Comparison of ENCODE assay signal across 8 mouse cellular contexts in the genomic region with DNA sequence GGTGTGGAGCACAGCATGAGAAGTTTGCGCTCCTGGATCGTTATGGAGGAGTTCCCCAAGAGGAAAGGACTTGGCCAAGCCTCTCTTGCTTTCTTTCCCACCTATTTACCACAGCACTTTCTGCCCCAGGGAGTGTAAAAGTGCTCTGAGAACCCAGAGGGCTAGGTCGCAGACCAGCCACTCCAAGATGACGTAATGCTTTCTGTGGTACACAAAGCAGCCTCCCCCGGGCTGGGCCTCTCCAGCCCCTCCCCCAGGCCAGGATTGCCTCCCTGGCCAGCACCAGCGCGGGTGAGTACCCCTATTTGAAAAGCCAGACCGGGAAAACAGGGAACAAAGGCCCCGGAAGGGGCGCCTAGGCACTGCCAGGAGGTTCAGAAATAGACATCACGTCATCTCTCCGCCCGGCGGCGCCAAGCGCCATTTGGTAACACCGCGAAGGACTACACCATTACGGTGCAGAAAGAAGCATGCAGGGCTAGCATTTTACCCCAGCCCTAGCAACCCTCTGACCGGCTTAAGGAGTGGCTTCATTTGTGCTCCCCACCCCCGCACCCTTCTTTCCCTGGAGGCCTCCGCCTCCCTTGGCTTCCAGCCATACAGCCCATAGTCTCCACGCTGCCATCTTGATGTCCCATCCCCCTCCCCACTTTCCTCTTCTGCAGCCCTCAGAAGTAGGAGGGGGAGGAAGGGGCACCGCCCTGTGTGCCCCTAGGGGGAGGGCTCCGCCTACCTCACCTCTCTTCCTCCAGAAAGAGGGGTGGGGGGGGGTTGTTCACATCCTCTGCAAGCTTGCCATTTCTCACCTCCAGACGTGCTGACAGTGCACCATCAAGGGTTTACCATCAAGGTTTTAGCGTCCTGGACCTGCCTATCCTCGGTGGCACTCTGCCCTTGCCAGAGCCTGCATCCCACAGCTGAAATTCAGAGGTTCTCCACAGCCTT. TPM values are rescaled to one million over a fixed set of nuclear protein-coding genes. Genes with fewer than 3 reads are reported as not detected.
DNase-seq lines count a peak whose midpoint lies in the region; ATAC-seq and TF ChIP-seq lines count a peak whose summit lies in the region.
"Not testable (repeated sequence)": the region's sequence is repeated elsewhere in the genome, so short reads cannot be mapped to it uniquely, and the experiment has no call there.

No protein-coding gene starts in this region.

- 6% methylated on average over 15 of the region's 28 CpGs for WGBS in heart, embryonic 11.5 days (ENCODE audit: insufficient replicate concordance)

- not testable (repeated sequence) for TF ChIP-seq POLR2A in embryonic fibroblast, embryonic 13.5 days (IDR thresholded peaks at IDR 0.05; ENCODE audit: low read depth, low read length)

- peak overlapping the region; percentile 54 for H3K4me2 ChIP-seq in heart, embryonic 11.5 days

- not testable (repeated sequence) for H3K4me1 ChIP-seq in embryonic fibroblast, embryonic 13.5 days (ENCODE audit: control insufficient read depth, insufficient read depth, low read length); heart, embryonic 11.5 days (ENCODE audit: control insufficient read depth, insufficient read depth, low read length)

- not testable (repeated sequence) for TF ChIP-seq CTCF in embryonic fibroblast, embryonic 13.5 days (IDR thresholded peaks at IDR 0.05; ENCODE audit: borderline replicate concordance, insufficient read depth, low read length)

- peak; percentile 89 for DNase-seq in brain, adult 2 months (ENCODE audit: low read depth, low spot score)
- DNase-seq in kidney, adult 8-10 months, result peak; percentile 13 to 23
- DNase-seq in left cerebral cortex, postnatal 4 days, result peak; percentile 90
- DNase-seq in right cerebral cortex, postnatal 14 days, result peak; percentile 74
- DNase-seq in yolk sac, embryonic 10.5 days (ENCODE audit: low spot score), result peak; percentile 7

- peak overlapping the region; percentile 49 for H3K27ac ChIP-seq in embryonic fibroblast, embryonic 13.5 days (ENCODE audit: insufficient read depth, low read length)
- H3K27ac ChIP-seq in heart, embryonic 11.5 days (ENCODE audit: low read depth, low read length), result peak overlapping the region; percentile 75

- peak; percentile 55 for ATAC-seq in heart, embryonic 11.5 days (replicated peaks; ENCODE audit: insufficient number of reproducible peaks, low FRiP score, low TSS enrichment)
- ATAC-seq in megakaryocyte-erythroid progenitor cell, adult 5-6 weeks (replicated peaks; ENCODE audit: low FRiP score, low TSS enrichment, poor library complexity, severe bottlenecking), result peak; percentile 48

- H3K9me3 ChIP-seq in heart, embryonic 11.5 days (replicated peaks; ENCODE audit: control insufficient read depth, low read length), result not testable (repeated sequence)

- not testable (repeated sequence) for H3K9ac ChIP-seq in heart, embryonic 11.5 days (ENCODE audit: low read depth, low read length)

- not testable (repeated sequence) for H3K36me3 ChIP-seq in heart, embryonic 11.5 days (ENCODE audit: control insufficient read depth, insufficient read depth, low read length)

- intact Hi-C loops in left cerebral cortex, postnatal 4 days (cut with DNase I), result not testable (repeated sequence)

- not testable (repeated sequence) for H3K4me3 ChIP-seq in embryonic fibroblast, embryonic 13.5 days (ENCODE audit: insufficient read depth, low read length)
- peak overlapping the region; percentile 19 for H3K4me3 ChIP-seq in heart, embryonic 11.5 days (ENCODE audit: low read depth, low read length)

- H3K27me3 ChIP-seq in heart, embryonic 11.5 days (ENCODE audit: control insufficient read depth, insufficient read depth, low read length), result not testable (repeated sequence)

RNA-seq across cellular contexts. Expression of a gene that starts 3.6 kb away (rescaled TPM):
- 28.2 and 34.8 TPM in 2 replicates for polyA plus RNA-seq in embryonic fibroblast, embryonic 13.5 days (2011; ENCODE audit: insufficient read length, low read depth, missing spikeins)
- polyA plus RNA-seq in heart, embryonic 11.5 days (2014; fragmentation: Nextera tagmentation; extraction: Ambion mirVana), result 11.1 and 12.9 TPM in 2 replicates
- total RNA-seq in left cerebral cortex, postnatal 4 days (2021), result 10 to 100 TPM; 52.9 to 58.0 TPM
- total RNA-seq in megakaryocyte-erythroid progenitor cell, adult 5-6 weeks (2014; fragmentation: Nextera tagmentation), result 42.4 and 51.3 TPM in 2 replicates
- total RNA-seq in megakaryocyte-erythroid progenitor cell, adult 5-6 weeks (2017), result 29.7 and 46.9 TPM in 2 replicates

RNA-seq across cellular contexts. Expression of a gene that starts 56.5 kb away (rescaled TPM):
- 18.9 and 29.2 TPM in 2 replicates for polyA plus RNA-seq in embryonic fibroblast, embryonic 13.5 days (2011; ENCODE audit: insufficient read length, low read depth, missing spikeins)
- 11.8 and 15.8 TPM in 2 replicates for polyA plus RNA-seq in heart, embryonic 11.5 days (2014; fragmentation: Nextera tagmentation; extraction: Ambion mirVana)
- 100 to 1,000 TPM; 238 to 268 TPM for total RNA-seq in left cerebral cortex, postnatal 4 days (2021)
- total RNA-seq in megakaryocyte-erythroid progenitor cell, adult 5-6 weeks (2014; fragmentation: Nextera tagmentation), result 0.22 and 1.5 TPM in 2 replicates
- 0.19 and 1.1 TPM in 2 replicates for total RNA-seq in megakaryocyte-erythroid progenitor cell, adult 5-6 weeks (2017)

Comparison
In these comparisons a context has a peak if more than half of its experiments do, and no peak if none do; other contexts are left out.
1. DNase-seq: peak in every context shown above with its lines; median percentile 90 in left cerebral cortex, postnatal 4 days; 89 in brain, adult 2 months; 74 in right cerebral cortex, postnatal 14 days; 18 in kidney, adult 8-10 months; 7 in yolk sac, embryonic 10.5 days.
2. RNA of a gene that starts 56.5 kb away (total RNA-seq): 238 to 268 TPM in left cerebral cortex, postnatal 4 days; 0.19 to 1.5 TPM in megakaryocyte-erythroid progenitor cell, adult 5-6 weeks; every median in the first group is over 10 times any median in the second.